Mouse (Mus musculus) heart, embryonic 14.5 days (tissue): Measurements from ENCODE around the gene Rbck1. TPM values are rescaled to one million over a fixed set of nuclear protein-coding genes. Genes with fewer than 3 reads are reported as not detected.

ENCODE experiments used
- ATAC-seq: fragments of 200-750 bp; cut with Nextera tagmentation; 2 replicates; pipeline ENCODE4 v1.8.0; 2017; ENCODE audit warnings: low read depth, moderate TSS enrichment; ENCODE audit not compliant: insufficient number of reproducible peaks, insufficient read depth, low FRiP score
- H3K27ac ChIP-seq, 2 experiments: fragments of 200-500 bp in 1 of 2; fragments of 300-500 bp in 1 of 2; sonication (generic) in 1 of 2; replicated peaks in 1 of 2; 2 replicates each; pipeline ENCODE4 v1.5.1; 2012 to 2014; ENCODE audit warnings: low read depth in 2 of 2, low read length in 2 of 2, control low read depth in 1 of 2, mild to moderate bottlenecking in 1 of 2, mixed read lengths in 1 of 2; ENCODE audit not compliant: control insufficient read depth in 1 of 2, insufficient read depth in 1 of 2
- H3K27me3 ChIP-seq: fragments of 300-500 bp; sonication (generic); 2 replicates; pipeline ENCODE4 v1.6.1; 2014; ENCODE audit warnings: mild to moderate bottlenecking, low read length, control low read depth; ENCODE audit not compliant: control insufficient read depth, insufficient read depth
- H3K36me3 ChIP-seq: fragments of 300-500 bp; sonication (generic); 2 replicates; pipeline ENCODE4 v1.6.1; 2014; ENCODE audit warnings: mild to moderate bottlenecking, control low read depth, low read length, mixed read lengths; ENCODE audit not compliant: control insufficient read depth, insufficient read depth
- H3K4me1 ChIP-seq, 2 experiments: fragments of 200-500 bp in 1 of 2; fragments of 300-500 bp in 1 of 2; sonication (generic) in 1 of 2; 2 replicates each; pipeline ENCODE4 v1.6.1; 2012 to 2014; ENCODE audit warnings: low read length in 2 of 2, control low read depth in 1 of 2, mixed read lengths in 1 of 2; ENCODE audit not compliant: control insufficient read depth in 2 of 2, insufficient read depth in 2 of 2
- H3K4me2 ChIP-seq: fragments of 300-500 bp; sonication (generic); 2 replicates; pipeline ENCODE4 v1.6.1; 2014; ENCODE audit warnings: mild to moderate bottlenecking, low read length
- H3K4me3 ChIP-seq, 2 experiments: fragments of 200-500 bp in 1 of 2; fragments of 300-500 bp in 1 of 2; sonication (generic) in 1 of 2; 2 replicates each; pipeline ENCODE4 v1.5.1; 2012 to 2014; ENCODE audit warnings: low read length in 2 of 2, mild to moderate bottlenecking in 2 of 2, control low read depth in 1 of 2, low read depth in 1 of 2, moderate library complexity in 1 of 2; ENCODE audit not compliant: control insufficient read depth in 1 of 2, insufficient read depth in 1 of 2
- H3K9ac ChIP-seq: fragments of 300-500 bp; sonication (generic); 2 replicates; pipeline ENCODE4 v1.6.1; 2014; ENCODE audit warnings: mild to moderate bottlenecking, low read length
- H3K9me3 ChIP-seq: fragments of 300-500 bp; sonication (generic); 2 replicates; pipeline ENCODE4 v1.6.1; 2016; ENCODE audit warnings: low read length, control low read depth; ENCODE audit not compliant: control insufficient read depth
- WGBS: fragments of 180-500 bp; shearing (Covaris S2); extraction: QIAGEN DNeasy Blood & Tissue Kit; methylation state at CpG from one replicate; pipeline ENCODE4 v1.1.7; 2014; 5-methylcytosine and 5-hydroxymethylcytosine counted together
- polyA plus RNA-seq: library from polyadenylated mRNA; unstranded; fragments of >200 nt; fragmentation: Nextera tagmentation; extraction: Ambion mirVana; gene quantifications from 2 replicates; pipeline ENCODE4 v1.2.1, GENCODE M21; 2014

The Rbck1 gene
- polyA plus RNA-seq, 1 experiment from 2014 or later: 63.1 TPM

- Histone ChIP-seq H3K9me3 (no peaks in the 10 kb centered on the region), H3K4me1 (peaks cover 7 to 14% of the 10 kb centered on the region in 2 experiments), H3K27me3 (no peaks in the 10 kb centered on the region), H3K27ac (no peak overlapping the region), H3K9ac (peak overlapping the region; percentile 91), H3K4me3 (peak overlapping the region in 1 of 2 experiments; percentile 94; a peak in 2 of 4 replicates), H3K4me2 (peak overlapping the region; percentile 93), H3K36me3 (peaks cover 45% of the 10 kb centered on the region)
- WGBS: 43% methylated on average over 7 of the region's 7 CpGs
- no peak for ATAC-seq
Measured at GRCm38 (mm10) chr2:152330858-152331423, 1.5 kb downstream of the Rbck1 start.

DNA sequence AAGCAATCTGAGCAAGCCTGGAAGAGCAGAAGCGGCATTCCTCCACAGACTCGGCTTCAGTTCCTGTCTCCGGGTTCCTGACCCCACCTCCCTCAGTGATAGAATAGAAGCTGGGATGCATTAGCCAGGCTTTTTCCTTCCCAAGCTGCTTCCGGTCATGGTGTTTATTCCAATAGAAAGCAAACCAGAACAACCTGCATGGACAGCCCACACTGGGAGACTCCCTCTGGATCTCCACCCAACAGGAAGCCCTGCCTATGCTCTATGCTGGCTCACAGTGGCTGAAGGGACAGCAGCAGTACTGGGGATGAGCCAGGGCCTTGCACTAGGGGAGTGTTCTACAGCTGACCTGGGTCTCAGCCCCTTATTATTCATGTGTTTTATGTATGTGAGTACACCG, 4.5 kb downstream of the Rbck1 start:
- Histone ChIP-seq H3K27ac (0 out of 4 replicates have a peak overlapping the region, but pooled peaks have one; percentile 17 to 31), H3K9ac (no peak overlapping the region), H3K27me3 (no peaks in the 10 kb centered on the region), H3K4me3 (no peak overlapping the region), H3K4me1 (peaks cover 7 to 14% of the 10 kb centered on the region in 2 experiments), H3K36me3 (peaks cover 74% of the 10 kb centered on the region), H3K9me3 (no peaks in the 10 kb centered on the region), H3K4me2 (no peak overlapping the region)
- ATAC-seq: no peak
- 71% methylated on average over 5 of the region's 5 CpGs for WGBS

GRCm38 (mm10) chr2:152326654-152327053, 5.8 kb downstream of the Rbck1 start:
- H3K36me3 ChIP-seq: peaks cover 88% of the 10 kb centered on the region
- ATAC-seq: no peak

GRCm38 (mm10) chr2:152326157-152326556, 6.3 kb downstream of the Rbck1 start:
- no peak overlapping the region for H3K9ac ChIP-seq
- H3K4me1 ChIP-seq: peaks cover 3 to 9% of the 10 kb centered on the region in 2 experiments
- H3K36me3 ChIP-seq: peaks cover 93% of the 10 kb centered on the region
- H3K4me2 ChIP-seq: no peak overlapping the region
- no peaks in the 10 kb centered on the region for H3K27me3 ChIP-seq
- no peak for ATAC-seq
- no peaks in the 10 kb centered on the region for H3K9me3 ChIP-seq
- no peak overlapping the region for H3K4me3 ChIP-seq
- no peak overlapping the region for H3K27ac ChIP-seq
- WGBS: 67% methylated on average over 13 of the region's 13 CpGs

More at GRCm38 (mm10) chr2:152326654-152327053, 5.8 kb downstream of the Rbck1 start:
- Histone ChIP-seq H3K9me3 (no peaks in the 10 kb centered on the region), H3K27me3 (no peaks in the 10 kb centered on the region), H3K4me1 (peaks cover 5 to 14% of the 10 kb centered on the region in 2 experiments), H3K9ac (no peak overlapping the region), H3K4me3 (no peak overlapping the region), H3K4me2 (no peak overlapping the region), H3K27ac (no peak overlapping the region)
- 79% methylated on average over 8 of the region's 8 CpGs for WGBS

- peaks cover 93% of the 10 kb centered on the region for H3K36me3 ChIP-seq
- no peaks in the 10 kb centered on the region for H3K27me3 ChIP-seq
- no peak overlapping the region for H3K27ac ChIP-seq
- H3K4me1 ChIP-seq: no peaks in the 10 kb centered on the region
- no peak overlapping the region for H3K9ac ChIP-seq
- no peak overlapping the region for H3K4me3 ChIP-seq
- H3K4me2 ChIP-seq: no peak overlapping the region
- 83% methylated on average over 3 of the region's 3 CpGs for WGBS
- H3K9me3 ChIP-seq: no peaks in the 10 kb centered on the region
- ATAC-seq: no peak
Measured at GRCm38 (mm10) chr2:152324842-152325241, 7.6 kb downstream of the Rbck1 start.

GRCm38 (mm10) chr2:152323971-152324370, 8.5 kb downstream of the Rbck1 start:
- Histone ChIP-seq H3K4me2 (no peak overlapping the region), H3K4me1 (no peaks in the 10 kb centered on the region), H3K9me3 (no peaks in the 10 kb centered on the region), H3K4me3 (no peak overlapping the region), H3K27ac (no peak overlapping the region), H3K36me3 (peaks cover 93% of the 10 kb centered on the region), H3K9ac (no peak overlapping the region), H3K27me3 (no peaks in the 10 kb centered on the region)
- WGBS: 92% methylated on average over 14 of the region's 14 CpGs
- ATAC-seq: no peak

DNA sequence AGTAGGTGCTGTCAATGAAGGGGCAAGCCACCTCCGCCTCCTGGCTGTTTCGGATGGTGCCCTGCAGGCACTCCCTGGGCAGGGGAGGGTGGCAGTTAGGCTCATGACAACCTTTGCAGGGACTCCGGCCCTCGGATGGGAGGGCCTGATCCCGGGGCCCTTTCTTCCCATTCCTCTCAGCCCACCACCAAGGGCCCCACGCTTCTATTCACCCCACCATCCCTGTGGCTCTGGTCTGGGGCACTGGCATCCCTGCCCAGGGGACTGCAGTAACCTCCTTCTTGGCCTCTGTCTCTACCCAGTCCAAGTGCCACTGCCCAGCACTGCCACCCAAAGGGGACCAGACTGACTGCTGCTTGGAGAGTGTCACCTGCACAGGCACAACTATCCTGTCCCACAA, 10.3 kb downstream of the Rbck1 start:
- Histone ChIP-seq H3K4me2 (no peak overlapping the region), H3K27me3 (no peaks in the 10 kb centered on the region), H3K4me1 (no peaks in the 10 kb centered on the region), H3K27ac (no peak overlapping the region), H3K4me3 (no peak overlapping the region), H3K9ac (no peak overlapping the region), H3K9me3 (no peaks in the 10 kb centered on the region), H3K36me3 (peaks cover 94% of the 10 kb centered on the region)
- 87% methylated on average over 6 of the region's 6 CpGs for WGBS
- no peak for ATAC-seq

- Histone ChIP-seq H3K27ac (no peak overlapping the region), H3K27me3 (no peaks in the 10 kb centered on the region), H3K9ac (no peak overlapping the region), H3K9me3 (no peaks in the 10 kb centered on the region), H3K36me3 (peaks cover 94% of the 10 kb centered on the region), H3K4me2 (no peak overlapping the region), H3K4me1 (no peaks in the 10 kb centered on the region), H3K4me3 (no peak overlapping the region)
- 89% methylated on average over 5 of the region's 5 CpGs for WGBS
- no peak for ATAC-seq
Measured at GRCm38 (mm10) chr2:152321558-152321957, 10.9 kb downstream of the Rbck1 start.
